Mouse (Mus musculus) heart, embryonic 13.5 days (tissue): ENCODE data around the gene Gnb1l. TPM values are rescaled to one million over a fixed set of nuclear protein-coding genes. Genes with fewer than 3 reads are reported as not detected.

Experiments used
- ATAC-seq: fragments of 200-750 bp; cut with Nextera tagmentation; 2 replicates; pipeline ENCODE4 v1.8.0; 2017; ENCODE audit warnings: moderate TSS enrichment; ENCODE audit not compliant: insufficient number of reproducible peaks, low FRiP score, low TSS enrichment; ENCODE audit errors: extremely low read depth
- H3K27ac ChIP-seq: fragments of 300-500 bp; sonication (generic); replicated peaks from 2 replicates; pipeline ENCODE4 v1.5.1; 2015; ENCODE audit warnings: moderate library complexity, mild to moderate bottlenecking, inconsistent platforms
- H3K27me3 ChIP-seq: fragments of 300-500 bp; sonication (generic); replicated peaks from 2 replicates; pipeline ENCODE4 v1.6.1; 2015; ENCODE audit warnings: mild to moderate bottlenecking, inconsistent platforms
- H3K36me3 ChIP-seq: fragments of 300-500 bp; sonication (generic); 2 replicates; pipeline ENCODE4 v1.6.1; 2015; ENCODE audit warnings: mild to moderate bottlenecking, inconsistent platforms
- H3K4me1 ChIP-seq: fragments of 300-500 bp; sonication (generic); 2 replicates; pipeline ENCODE4 v1.6.1; 2015; ENCODE audit warnings: inconsistent platforms
- H3K4me2 ChIP-seq: fragments of 300-500 bp; sonication (generic); 2 replicates; pipeline ENCODE4 v1.6.1; 2015; ENCODE audit warnings: inconsistent platforms, mild to moderate bottlenecking, moderate library complexity
- H3K4me3 ChIP-seq: fragments of 300-500 bp; sonication (generic); 2 replicates; pipeline ENCODE4 v1.5.1; 2015; ENCODE audit warnings: moderate library complexity, mild to moderate bottlenecking, inconsistent platforms
- H3K9ac ChIP-seq: fragments of 300-500 bp; sonication (generic); 2 replicates; pipeline ENCODE4 v1.6.1; 2015; ENCODE audit warnings: inconsistent platforms, mild to moderate bottlenecking, moderate library complexity
- H3K9me3 ChIP-seq: fragments of 300-500 bp; sonication (generic); 2 replicates; pipeline ENCODE4 v1.6.1; 2016; ENCODE audit warnings: inconsistent platforms
- WGBS: fragments of 180-500 bp; shearing (Covaris S2); methylation state at CpG from one replicate; pipeline ENCODE4 v1.1.7; 2015; ENCODE audit warnings: mixed read lengths; 5-methylcytosine and 5-hydroxymethylcytosine counted together
- polyA plus RNA-seq: library from polyadenylated mRNA; unstranded; fragments of >200 nt; fragmentation: Nextera tagmentation; extraction: Ambion mirVana; gene quantifications from 2 replicates; pipeline ENCODE4 v1.2.1, GENCODE M21; 2015

Gene Gnb1l
- polyA plus RNA-seq, 1 experiment from 2014 or later = 8.7 TPM

DNA sequence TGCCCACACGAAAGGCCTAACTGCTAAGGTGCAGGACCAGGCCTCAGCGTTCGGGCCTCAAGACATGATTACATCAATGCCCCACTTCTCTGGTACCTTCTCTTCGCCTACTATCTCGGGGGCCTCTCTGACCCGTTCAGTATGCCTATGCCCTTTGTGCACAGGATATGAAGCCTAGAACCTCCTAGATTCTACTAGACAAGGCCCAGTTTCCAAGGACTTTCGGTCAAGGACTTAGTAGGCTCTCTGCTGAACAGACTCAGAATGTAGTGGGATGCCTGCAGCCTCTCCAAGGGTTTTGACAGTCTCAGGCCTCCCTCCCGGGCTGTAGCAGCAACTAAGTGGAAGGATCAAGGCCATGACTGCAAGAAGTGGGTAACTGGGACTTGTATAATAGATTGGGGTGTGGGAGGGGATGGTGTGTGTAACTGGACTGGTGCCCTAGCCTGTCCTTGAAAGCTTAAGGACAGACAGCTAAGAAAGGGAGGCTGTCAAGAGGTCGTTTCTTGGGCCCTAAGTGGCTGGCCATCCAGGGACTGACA, 90.6 kb downstream of the Gnb1l start:
- H3K4me1 ChIP-seq = peaks cover 56% of the 10 kb centered on the region
- H3K27ac ChIP-seq = no peak overlapping the region
- H3K4me3 ChIP-seq = peak overlapping the region; percentile 54
- no peaks in the 10 kb centered on the region for H3K36me3 ChIP-seq
- 45% methylated on average over 9 of the region's 9 CpGs for WGBS
- ATAC-seq = no peak
- H3K27me3 ChIP-seq = peaks cover 97% of the 10 kb centered on the region
- H3K4me2 ChIP-seq = peak overlapping the region; percentile 81
- H3K9ac ChIP-seq = no peak overlapping the region
- H3K9me3 ChIP-seq = no peaks in the 10 kb centered on the region

DNA sequence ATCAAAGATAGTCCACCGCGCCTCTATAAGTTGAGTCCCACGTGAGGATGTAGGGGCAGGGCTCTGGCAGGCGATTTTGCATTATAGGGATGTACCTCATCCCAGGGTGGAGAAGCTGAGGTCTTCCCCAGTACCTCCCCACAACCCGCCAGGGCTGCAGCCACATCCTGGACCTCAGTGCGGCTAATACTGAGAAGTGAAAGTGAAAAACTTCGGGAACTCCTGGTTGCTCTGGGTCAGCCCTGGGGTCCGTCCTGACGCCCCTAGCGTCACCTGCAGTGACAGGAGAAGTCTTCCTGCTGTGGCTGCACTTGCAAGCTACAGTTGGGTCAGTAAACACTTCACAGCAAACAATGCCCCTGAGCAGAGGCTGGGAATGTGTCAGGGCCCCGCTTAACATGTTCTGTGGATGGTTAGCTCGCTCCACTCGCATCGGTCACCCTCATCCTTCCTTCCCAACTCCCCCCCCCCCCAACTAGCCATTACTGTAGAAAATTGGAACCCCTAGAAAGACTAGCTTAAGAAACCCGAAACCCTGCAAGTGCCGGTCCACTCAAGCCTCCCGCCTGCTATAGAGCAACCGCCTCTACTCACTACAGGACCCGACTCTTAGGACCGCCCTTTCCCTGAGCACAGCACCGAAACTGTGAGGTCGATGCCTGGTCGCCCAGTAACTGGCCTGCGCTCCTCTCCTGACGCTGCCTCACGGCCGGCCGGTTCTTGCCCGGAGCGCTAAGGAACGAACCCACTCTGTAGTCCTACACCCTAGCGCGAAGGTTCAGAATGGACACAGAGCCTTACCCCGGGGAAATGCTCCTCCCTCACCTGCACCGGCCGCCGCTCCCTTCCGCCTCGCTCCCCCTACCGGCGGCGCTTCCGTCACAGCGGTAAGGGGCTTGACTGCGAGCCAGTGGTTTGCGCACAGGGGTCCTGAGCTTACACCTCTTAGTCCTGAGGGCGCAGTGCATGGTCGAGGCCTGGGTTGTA, 91.6 kb downstream of the Gnb1l start, which contains the start of gene Tbx1:
TSS of gene Tbx1 (minus strand) at position 868 of the 987 bp plus-strand sequence.
- H3K4me1 ChIP-seq = peaks cover 56% of the 10 kb centered on the region
- peak within 1 kb of the TSS; percentile 71 for H3K4me2 ChIP-seq
- no peaks in the 10 kb centered on the region for H3K36me3 ChIP-seq
- H3K9me3 ChIP-seq = no peaks in the 10 kb centered on the region
- H3K4me3 ChIP-seq = peak within 1 kb of the TSS; percentile 47
- H3K9ac ChIP-seq = peak within 1 kb of the TSS; percentile 58
- no peak within 1 kb of the TSS for H3K27ac ChIP-seq
- H3K27me3 ChIP-seq = peaks cover 97% of the 10 kb centered on the region
- WGBS = 3% methylated on average over 48 of the region's 48 CpGs
- ATAC-seq = no peak

DNA sequence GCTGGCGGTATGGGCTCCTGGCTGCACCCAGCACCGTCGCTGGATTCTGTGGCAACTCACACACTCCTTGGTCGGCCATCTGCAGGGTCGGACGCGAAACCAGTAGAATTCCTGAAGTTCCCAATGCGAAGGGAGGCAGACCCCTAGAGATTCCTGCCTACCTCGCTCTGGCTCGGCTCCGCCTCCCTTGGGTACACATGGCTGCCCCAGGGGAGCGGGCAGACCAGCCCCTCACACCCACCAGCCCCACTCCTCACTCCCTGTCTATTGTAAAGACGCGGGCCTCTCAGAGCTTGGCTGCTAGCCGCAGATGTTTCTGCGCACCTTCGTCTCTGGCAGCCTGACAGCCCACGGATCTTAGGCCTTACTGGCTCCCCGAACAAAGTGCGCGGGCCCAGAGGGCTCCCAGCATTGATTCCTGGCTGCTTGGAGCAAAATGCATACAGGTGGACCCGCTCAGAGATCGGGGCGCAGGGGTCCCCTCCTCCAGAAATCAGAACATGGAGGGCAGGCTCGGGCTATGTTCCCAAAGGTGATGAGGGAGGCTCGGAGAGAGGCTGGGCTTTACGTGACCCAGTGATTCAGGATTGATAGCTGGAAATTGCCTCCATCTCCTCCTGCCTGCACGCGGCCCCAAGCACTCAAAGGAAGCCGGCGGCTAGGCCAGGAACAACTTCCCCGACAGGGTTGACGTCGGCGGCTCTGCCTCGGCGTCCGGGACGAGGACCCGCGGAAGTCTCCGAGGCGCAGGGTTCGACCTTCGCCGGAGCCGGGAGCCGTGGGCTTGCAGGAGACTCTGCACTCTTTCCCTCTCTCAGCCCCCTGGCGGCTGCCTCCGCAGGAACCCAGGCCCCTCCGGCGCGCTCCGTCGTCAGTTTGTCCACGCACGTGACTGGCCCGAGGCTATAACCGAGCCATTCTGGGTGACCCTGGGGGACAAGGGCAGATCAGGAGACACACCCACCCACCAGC, 92.8 kb downstream of the Gnb1l start:
- H3K4me3 ChIP-seq = peak overlapping the region; percentile 47
- no peak for ATAC-seq
- no peak overlapping the region for H3K27ac ChIP-seq
- H3K9ac ChIP-seq = peak overlapping the region; percentile 1
- H3K4me1 ChIP-seq = peaks cover 47% of the 10 kb centered on the region
- H3K36me3 ChIP-seq = no peaks in the 10 kb centered on the region
- H3K4me2 ChIP-seq = peak overlapping the region; percentile 71
- no peaks in the 10 kb centered on the region for H3K9me3 ChIP-seq
- peaks cover 97% of the 10 kb centered on the region for H3K27me3 ChIP-seq
- WGBS = 2% methylated on average over 59 of the region's 59 CpGs

DNA sequence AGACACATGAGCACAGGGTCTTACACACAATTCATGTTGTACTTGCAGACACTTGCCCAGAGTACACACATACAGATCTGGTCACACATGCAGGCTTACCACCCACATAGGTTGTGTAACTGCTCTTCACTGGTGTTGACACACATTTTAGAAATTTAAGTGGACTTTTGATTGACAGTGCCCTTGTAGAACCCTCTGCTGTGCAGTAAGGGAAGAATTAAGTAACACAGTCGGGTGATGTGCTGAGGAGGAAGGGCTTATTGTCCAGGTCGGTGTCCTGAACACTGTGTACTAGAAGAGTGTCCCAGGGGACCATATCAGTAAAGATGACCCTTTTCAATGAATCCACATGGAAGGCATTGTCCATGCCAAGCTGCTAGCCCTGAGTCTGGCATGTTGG, 95.4 kb downstream of the Gnb1l start:
- no peaks in the 10 kb centered on the region for H3K9me3 ChIP-seq
- H3K4me2 ChIP-seq = no peak overlapping the region
- no peak overlapping the region for H3K27ac ChIP-seq
- H3K27me3 ChIP-seq = peaks cover 87% of the 10 kb centered on the region
- WGBS = 63% methylated on average over 2 of the region's 2 CpGs
- peaks cover 25% of the 10 kb centered on the region for H3K4me1 ChIP-seq
- no peaks in the 10 kb centered on the region for H3K36me3 ChIP-seq
- H3K9ac ChIP-seq = no peak overlapping the region
- ATAC-seq = no peak
- H3K4me3 ChIP-seq = no peak overlapping the region

DNA sequence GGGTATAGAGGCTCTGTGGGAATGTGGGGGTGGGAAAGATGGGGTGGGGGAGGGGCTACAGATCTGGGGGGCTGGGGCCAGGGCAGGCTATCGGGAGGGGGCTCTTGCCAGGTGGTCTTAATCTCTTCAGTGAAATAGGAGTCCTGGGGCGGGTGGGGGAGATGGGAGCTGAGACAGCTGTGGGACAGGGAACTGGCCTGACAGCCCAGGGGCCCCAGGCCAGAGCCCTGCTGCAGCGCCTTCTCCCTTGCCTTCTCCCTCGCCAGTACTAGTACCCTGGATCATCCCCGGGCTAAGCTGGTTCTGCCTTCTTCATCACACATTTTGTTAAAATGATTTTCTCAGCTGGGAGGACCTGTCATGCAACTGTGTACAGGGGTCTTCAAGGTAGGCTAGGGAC, 97.7 kb downstream of the Gnb1l start:
- no peaks in the 10 kb centered on the region for H3K9me3 ChIP-seq
- H3K9ac ChIP-seq = no peak overlapping the region
- ATAC-seq = no peak
- H3K4me2 ChIP-seq = no peak overlapping the region
- H3K27ac ChIP-seq = no peak overlapping the region
- H3K4me3 ChIP-seq = no peak overlapping the region
- peaks cover 64% of the 10 kb centered on the region for H3K27me3 ChIP-seq
- 38% methylated on average over 5 of the region's 5 CpGs for WGBS
- H3K4me1 ChIP-seq = peaks cover 8% of the 10 kb centered on the region
- no peaks in the 10 kb centered on the region for H3K36me3 ChIP-seq

DNA sequence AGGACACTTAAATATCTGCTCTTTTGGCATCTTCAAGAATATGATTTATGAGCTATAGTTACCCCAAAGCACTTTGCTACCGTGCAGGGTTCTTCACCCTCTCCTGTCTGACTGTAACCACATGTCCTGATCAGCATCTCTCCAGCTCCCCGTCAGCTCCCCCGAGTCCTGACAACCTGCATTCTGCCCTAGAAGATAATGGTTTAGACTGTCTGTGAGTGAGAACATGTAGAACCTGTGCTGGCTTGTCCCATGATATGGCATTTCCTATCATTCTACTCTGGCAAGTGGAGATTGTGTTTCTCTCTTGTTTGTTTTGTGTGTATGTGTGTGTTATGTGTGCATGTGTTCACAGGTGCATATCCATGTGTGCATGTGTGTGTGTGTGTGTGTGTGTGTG, 99.5 kb downstream of the Gnb1l start:
- H3K36me3 ChIP-seq = no peaks in the 10 kb centered on the region
- H3K9me3 ChIP-seq = no peaks in the 10 kb centered on the region
- 53% methylated on average over 3 of the region's 3 CpGs for WGBS
- H3K4me1 ChIP-seq = peaks cover 4% of the 10 kb centered on the region
- ATAC-seq = no peak
- no peak overlapping the region for H3K9ac ChIP-seq
- no peak overlapping the region for H3K4me2 ChIP-seq
- H3K4me3 ChIP-seq = no peak overlapping the region
- H3K27ac ChIP-seq = no peak overlapping the region
- peaks cover 49% of the 10 kb centered on the region for H3K27me3 ChIP-seq

DNA sequence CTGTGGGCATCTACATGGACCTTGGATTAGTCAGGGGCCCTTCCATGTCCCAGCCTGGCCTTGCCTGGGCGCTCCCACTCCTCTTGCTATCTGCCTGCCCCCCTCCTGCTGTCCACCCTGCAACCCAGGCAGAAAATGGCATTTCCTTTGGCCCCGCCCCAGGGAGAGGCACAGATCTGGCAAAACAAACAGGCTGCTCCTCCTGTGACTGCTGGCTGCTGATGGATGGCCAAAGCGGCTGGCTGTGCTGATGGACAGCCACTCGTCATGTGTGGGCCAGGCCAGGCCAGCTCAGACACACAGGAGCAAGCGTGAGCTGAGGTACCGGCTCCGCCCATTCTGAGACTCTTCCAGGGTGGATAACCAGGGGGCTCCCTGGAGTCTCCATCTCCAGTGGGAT, 102.9 kb downstream of the Gnb1l start:
- Histone ChIP-seq H3K36me3 (no peaks in the 10 kb centered on the region), H3K9me3 (no peaks in the 10 kb centered on the region), H3K4me1 (peaks cover 24% of the 10 kb centered on the region), H3K4me2 (no peak overlapping the region), H3K9ac (no peak overlapping the region), H3K27me3 (peaks cover 25% of the 10 kb centered on the region), H3K27ac (no peak overlapping the region), H3K4me3 (no peak overlapping the region)
- no peak for ATAC-seq
- WGBS = 60% methylated on average over 7 of the region's 7 CpGs

DNA sequence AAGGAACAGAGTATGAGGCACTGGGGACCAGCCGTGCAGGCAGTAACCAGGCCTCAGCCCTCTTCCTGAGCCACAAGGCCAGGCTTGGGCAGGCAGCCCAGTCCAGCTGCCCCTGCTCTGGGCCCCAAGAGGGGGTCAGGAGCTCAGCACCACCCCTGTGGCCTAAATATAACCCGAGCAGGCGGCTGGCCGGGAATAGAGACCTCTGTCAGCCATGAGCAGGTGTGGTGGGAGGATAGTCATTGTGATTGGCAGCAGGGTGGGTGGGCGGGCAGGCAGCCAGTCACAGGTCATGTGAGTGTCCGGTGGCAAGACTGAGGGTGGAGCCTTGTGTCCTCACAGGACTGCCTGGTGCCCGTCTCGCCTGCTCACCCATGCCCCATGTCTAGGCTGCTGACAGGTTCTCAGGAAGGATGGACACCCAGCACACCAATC, 105.8 kb downstream of the Gnb1l start:
- 39% methylated on average over 8 of the region's 8 CpGs for WGBS
- Histone ChIP-seq H3K4me1 (peaks cover 30% of the 10 kb centered on the region), H3K9me3 (no peaks in the 10 kb centered on the region), H3K36me3 (no peaks in the 10 kb centered on the region), H3K4me2 (no peak overlapping the region), H3K4me3 (no peak overlapping the region), H3K9ac (peak overlapping the region; percentile 65), H3K27me3 (peaks cover 33% of the 10 kb centered on the region), H3K27ac (peak overlapping the region; percentile 79)
- peak; percentile 55; the same call in 1 of the 2 replicates for ATAC-seq

DNA sequence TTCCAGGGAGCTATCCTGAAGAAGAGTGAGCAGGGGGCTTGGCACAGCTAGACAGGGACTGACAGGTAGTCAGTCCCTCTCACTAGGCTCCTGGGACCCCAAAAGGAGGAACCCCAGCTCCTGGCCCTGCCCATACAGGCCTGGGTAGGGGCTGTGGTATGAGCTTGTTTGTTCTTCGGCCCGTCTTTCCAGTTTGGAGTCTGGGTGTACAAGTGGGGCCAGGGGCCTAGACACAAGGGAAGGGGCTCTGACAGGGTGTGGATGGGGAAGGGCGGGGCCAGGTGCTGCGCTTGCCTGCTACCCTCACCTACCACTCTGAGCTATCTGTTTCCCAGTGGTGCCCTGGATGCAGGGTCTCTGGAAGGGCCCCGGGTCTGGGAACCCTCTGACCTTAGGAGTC, 107.2 kb downstream of the Gnb1l start:
- Histone ChIP-seq H3K27ac (no peak overlapping the region; the same call in 1 of the 2 replicates), H3K9me3 (no peaks in the 10 kb centered on the region), H3K9ac (no peak overlapping the region), H3K4me1 (peaks cover 32% of the 10 kb centered on the region), H3K27me3 (peaks cover 47% of the 10 kb centered on the region), H3K4me3 (no peak overlapping the region), H3K36me3 (no peaks in the 10 kb centered on the region), H3K4me2 (no peak overlapping the region)
- WGBS = 90% methylated on average over 5 of the region's 5 CpGs
- no peak for ATAC-seq

DNA sequence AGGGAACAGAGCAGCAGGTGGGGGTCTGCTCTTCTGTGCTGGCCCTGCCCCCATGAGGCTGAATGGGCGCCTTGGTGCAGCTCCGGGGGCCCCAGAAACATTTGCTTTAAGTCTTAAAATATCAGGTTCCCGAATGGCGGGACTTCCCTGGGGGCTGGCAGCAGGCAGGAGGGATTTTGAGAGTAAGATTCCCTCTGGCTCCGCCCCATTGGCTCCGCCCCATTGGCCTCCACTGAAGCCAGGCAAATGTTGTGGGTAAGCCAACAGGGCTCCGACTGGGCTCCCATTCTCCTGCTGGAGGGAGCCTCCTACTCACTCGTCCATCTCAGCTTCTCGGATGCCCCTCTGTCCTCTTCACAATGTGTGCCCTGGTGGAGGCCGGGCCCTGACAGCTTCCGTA, 109.7 kb downstream of the Gnb1l start:
- Histone ChIP-seq H3K27ac (no peak overlapping the region), H3K9ac (no peak overlapping the region), H3K9me3 (no peaks in the 10 kb centered on the region), H3K4me1 (peaks cover 42% of the 10 kb centered on the region), H3K27me3 (peaks cover 72% of the 10 kb centered on the region), H3K4me3 (no peak overlapping the region), H3K36me3 (no peaks in the 10 kb centered on the region), H3K4me2 (no peak overlapping the region)
- 13% methylated on average over 11 of the region's 11 CpGs for WGBS
- no peak for ATAC-seq

DNA sequence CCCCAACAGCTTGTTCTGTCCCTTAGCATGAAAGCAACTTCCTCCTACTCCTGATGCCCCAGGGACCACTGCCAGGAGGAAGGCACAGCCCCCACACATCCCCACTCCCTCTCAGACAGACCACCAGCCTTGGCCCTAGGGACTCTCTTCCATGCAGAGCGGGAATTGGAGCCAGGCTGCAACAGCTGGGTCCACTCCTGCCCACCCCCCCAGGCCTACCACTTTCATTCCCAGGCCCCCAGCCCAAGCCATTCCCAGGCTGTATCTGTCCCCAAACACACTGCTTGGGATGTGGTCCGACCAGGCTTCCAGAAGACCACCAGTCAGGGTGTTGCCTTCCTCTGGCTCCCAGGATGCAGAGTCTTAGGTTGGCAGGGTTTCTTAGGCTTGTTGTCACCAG, 110.6 kb downstream of the Gnb1l start:
- no peak overlapping the region for H3K4me3 ChIP-seq
- no peak overlapping the region for H3K27ac ChIP-seq
- H3K4me2 ChIP-seq = no peak overlapping the region
- H3K27me3 ChIP-seq = peaks cover 81% of the 10 kb centered on the region
- ATAC-seq = no peak
- H3K9me3 ChIP-seq = no peaks in the 10 kb centered on the region
- peaks cover 35% of the 10 kb centered on the region for H3K4me1 ChIP-seq
- no peak overlapping the region for H3K9ac ChIP-seq
- 69% methylated on average over 2 of the region's 2 CpGs for WGBS
- no peaks in the 10 kb centered on the region for H3K36me3 ChIP-seq
